29 mouse cellular contexts compared by ENCODE assay signal in genomic region chr19:53957513-53957912, GRCm38 (mm10). TPM values are rescaled to one million over a fixed set of nuclear protein-coding genes. Genes with fewer than 3 reads are reported as not detected.
DNase-seq lines count a peak whose midpoint lies in the region; ATAC-seq lines count a peak whose summit lies in the region.
"Had no signal": no experiment of that assay in that cellular context is flagged by ENCODE, and none has a peak within 500 bp of the region (broad histone marks: within the 10 kb centered on the region; RNA-seq: fewer than 3 reads in every experiment).

No protein-coding gene starts in this region.

- no peaks in the 10 kb centered on the region for H3K36me3 ChIP-seq in midbrain, embryonic 11.5 days (ENCODE audit: control insufficient read depth, insufficient read depth, low read length)
- H3K36me3 ChIP-seq in midbrain, embryonic 14.5 days (ENCODE audit: control insufficient read depth, insufficient read depth, low read length), result no peaks in the 10 kb centered on the region
- H3K36me3 ChIP-seq in liver, embryonic 13.5 days, result no peaks in the 10 kb centered on the region
- H3K36me3 ChIP-seq in liver, embryonic 16.5 days (ENCODE audit: control insufficient read depth, insufficient read depth), result no peaks in the 10 kb centered on the region
- H3K36me3 ChIP-seq: embryonic facial prominence, embryonic 13.5 days; hindbrain, embryonic 15.5 days had no signal

- H3K4me3 ChIP-seq in midbrain, embryonic 11.5 days (ENCODE audit: low read depth, low read length), result no peak overlapping the region
- no peak overlapping the region for H3K4me3 ChIP-seq in midbrain, embryonic 14.5 days (replicated peaks; ENCODE audit: low read depth, low read length)
- H3K4me3 ChIP-seq in liver, embryonic 13.5 days (replicated peaks), result no peak overlapping the region
- H3K4me3 ChIP-seq in liver, embryonic 16.5 days (ENCODE audit: low read depth, low read length), result no peak overlapping the region
- H3K4me3 ChIP-seq: embryonic facial prominence, embryonic 10.5 days; embryonic facial prominence, embryonic 13.5 days; erythroblast, embryonic 14.5 days; forebrain, embryonic 10.5 days; forebrain, embryonic 13.5 days; heart, adult 2 months; hindbrain, embryonic 12.5 days; hindbrain, embryonic 15.5 days had no signal

- no peaks in the 10 kb centered on the region for H3K27me3 ChIP-seq in midbrain, embryonic 11.5 days (ENCODE audit: control insufficient read depth, insufficient read depth, low read length)
- no peaks in the 10 kb centered on the region for H3K27me3 ChIP-seq in midbrain, embryonic 14.5 days (ENCODE audit: control insufficient read depth, insufficient read depth, low read length)
- no peaks in the 10 kb centered on the region for H3K27me3 ChIP-seq in liver, embryonic 13.5 days
- no peaks in the 10 kb centered on the region for H3K27me3 ChIP-seq in liver, embryonic 16.5 days (ENCODE audit: control insufficient read depth, insufficient read depth, low read depth, low read length)
- H3K27me3 ChIP-seq: CH12.LX; embryonic facial prominence, embryonic 13.5 days; forebrain, embryonic 13.5 days; hindbrain, embryonic 12.5 days; hindbrain, embryonic 15.5 days; Patski had no signal

- H3K27ac ChIP-seq in midbrain, embryonic 11.5 days (ENCODE audit: low read depth, low read length), result no peak overlapping the region
- no peak overlapping the region for H3K27ac ChIP-seq in midbrain, embryonic 14.5 days (replicated peaks; ENCODE audit: low read depth, low read length)
- no peak overlapping the region for H3K27ac ChIP-seq in liver, embryonic 13.5 days
- H3K27ac ChIP-seq in liver, embryonic 16.5 days (ENCODE audit: low read length), result no peak overlapping the region
- H3K27ac ChIP-seq: embryonic facial prominence, embryonic 10.5 days; embryonic facial prominence, embryonic 13.5 days; forebrain, embryonic 10.5 days; forebrain, embryonic 13.5 days; heart, adult 2 months; hindbrain, embryonic 12.5 days; hindbrain, embryonic 15.5 days had no signal

- WGBS in midbrain, embryonic 11.5 days, result 89% methylated on average over 2 of the region's 2 CpGs
- 94% methylated on average over 2 of the region's 2 CpGs for WGBS in midbrain, embryonic 14.5 days
- 70% methylated on average over 2 of the region's 2 CpGs for WGBS in liver, embryonic 13.5 days (ENCODE audit: insufficient replicate concordance)
- 79% methylated on average over 2 of the region's 2 CpGs for WGBS in liver, embryonic 16.5 days (ENCODE audit: insufficient replicate concordance)

- no peak for ATAC-seq in midbrain, embryonic 11.5 days (ENCODE audit: low FRiP score)
- ATAC-seq in midbrain, embryonic 14.5 days (ENCODE audit: low FRiP score, low TSS enrichment), result no peak
- peak; percentile 81 for ATAC-seq in liver, embryonic 13.5 days (ENCODE audit: low read depth)
- ATAC-seq in liver, embryonic 16.5 days (ENCODE audit: low read depth), result peak; percentile 71; the same call in 1 of the 2 replicates
- ATAC-seq: forebrain, embryonic 13.5 days; forebrain, embryonic 16.5 days; Patski had no signal

- H3K4me1 ChIP-seq in midbrain, embryonic 11.5 days (ENCODE audit: control insufficient read depth, insufficient read depth, low read length), result no peaks in the 10 kb centered on the region
- H3K4me1 ChIP-seq in midbrain, embryonic 14.5 days (ENCODE audit: control insufficient read depth, insufficient read depth, low read length), result no peaks in the 10 kb centered on the region
- peaks cover 22% of the 10 kb centered on the region for H3K4me1 ChIP-seq in liver, embryonic 13.5 days (replicated peaks)
- peaks cover 5% of the 10 kb centered on the region for H3K4me1 ChIP-seq in liver, embryonic 16.5 days (ENCODE audit: control insufficient read depth, low read depth, low read length)
- H3K4me1 ChIP-seq: hindbrain, embryonic 15.5 days had no signal

- peak; percentile 57 for DNase-seq in midbrain, embryonic 11.5 days (ENCODE audit: low spot score, missing footprints)
- no peak for DNase-seq in midbrain, embryonic 14.5 days
- no peak for DNase-seq in liver, embryonic 13.5 days
- no peak for DNase-seq in spleen, postnatal 4 days (ENCODE audit: low spot score in 2 of 2)
- no peak for DNase-seq in left cerebral cortex, adult 18-20 months (ENCODE audit: low spot score in 2 of 2)
- DNase-seq in right cerebral cortex, postnatal 4 days, result no peak
- DNase-seq: adrenal gland, postnatal 14 days; B cell, adult 2 months; cerebellum, adult 11 months; cerebellum, adult 2 months; cerebellum, postnatal 10 days; cerebellum, postnatal 36 days; embryo, embryonic 11 days; gastrocnemius, postnatal 10 days; gastrocnemius, postnatal 36 days; heart, adult 2 months had no signal

- H3K9ac ChIP-seq in midbrain, embryonic 11.5 days (ENCODE audit: low read length), result no peak overlapping the region
- no peak overlapping the region for H3K9ac ChIP-seq in midbrain, embryonic 14.5 days (replicated peaks; ENCODE audit: low read length)
- H3K9ac ChIP-seq in liver, embryonic 13.5 days, result no peak overlapping the region
- H3K9ac ChIP-seq in liver, embryonic 16.5 days (ENCODE audit: low read depth, low read length), result no peak overlapping the region
- H3K9ac ChIP-seq: embryonic facial prominence, embryonic 13.5 days; forebrain, embryonic 13.5 days; hindbrain, embryonic 12.5 days; hindbrain, embryonic 15.5 days had no signal

- H3K4me2 ChIP-seq in midbrain, embryonic 11.5 days, result no peak overlapping the region
- no peak overlapping the region for H3K4me2 ChIP-seq in midbrain, embryonic 14.5 days (ENCODE audit: low read length)
- no peak overlapping the region for H3K4me2 ChIP-seq in liver, embryonic 13.5 days
- no peak overlapping the region for H3K4me2 ChIP-seq in liver, embryonic 16.5 days (ENCODE audit: low read depth, low read length)
- H3K4me2 ChIP-seq: embryonic facial prominence, embryonic 13.5 days; forebrain, embryonic 13.5 days; heart, embryonic 11.5 days; hindbrain, embryonic 12.5 days; hindbrain, embryonic 15.5 days had no signal

- no peaks in the 10 kb centered on the region for H3K9me3 ChIP-seq in midbrain, embryonic 11.5 days (ENCODE audit: control insufficient read depth, low read length)
- no peaks in the 10 kb centered on the region for H3K9me3 ChIP-seq in midbrain, embryonic 14.5 days (ENCODE audit: control insufficient read depth, low read length)
- no peaks in the 10 kb centered on the region for H3K9me3 ChIP-seq in liver, embryonic 13.5 days (replicated peaks)
- no peaks in the 10 kb centered on the region for H3K9me3 ChIP-seq in liver, embryonic 16.5 days (replicated peaks; ENCODE audit: control insufficient read depth, low read length)
- H3K9me3 ChIP-seq: embryonic facial prominence, embryonic 10.5 days; embryonic facial prominence, embryonic 13.5 days; forebrain, embryonic 10.5 days; forebrain, embryonic 13.5 days; G1E; hindbrain, embryonic 12.5 days; hindbrain, embryonic 15.5 days had no signal

RNA-seq across cellular contexts. Expression of gene Bbip1, which starts 13.1 kb away (rescaled TPM):
- polyA plus RNA-seq in midbrain, embryonic 11.5 days (2014; fragmentation: Nextera tagmentation; extraction: Ambion mirVana), result 147 and 148 TPM in 2 replicates
- 134 and 163 TPM in 2 replicates for polyA plus RNA-seq in midbrain, embryonic 14.5 days (2014; fragmentation: Nextera tagmentation; extraction: Ambion mirVana)
- 58.6 and 66.2 TPM in 2 replicates for polyA plus RNA-seq in liver, embryonic 13.5 days (2015; fragmentation: Nextera tagmentation; extraction: Ambion mirVana)
- 33.8 and 40.1 TPM in 2 replicates for polyA plus RNA-seq in liver, embryonic 16.5 days (2015; fragmentation: Nextera tagmentation; extraction: Ambion mirVana)
- total RNA-seq in left cerebral cortex, adult 18-20 months (2021), result 10 to 100 TPM; 49.9 to 57.7 TPM

RNA-seq across cellular contexts. Expression of gene Shoc2, which starts 13.4 kb away (rescaled TPM):
- polyA plus RNA-seq in midbrain, embryonic 11.5 days (2014; fragmentation: Nextera tagmentation; extraction: Ambion mirVana), result 78.6 and 88.5 TPM in 2 replicates
- polyA plus RNA-seq in midbrain, embryonic 14.5 days (2014; fragmentation: Nextera tagmentation; extraction: Ambion mirVana), result 59.9 and 76.7 TPM in 2 replicates
- 17.1 and 23.4 TPM in 2 replicates for polyA plus RNA-seq in liver, embryonic 13.5 days (2015; fragmentation: Nextera tagmentation; extraction: Ambion mirVana)
- 16.6 TPM in 2 replicates for polyA plus RNA-seq in liver, embryonic 16.5 days (2015; fragmentation: Nextera tagmentation; extraction: Ambion mirVana)
- total RNA-seq in left cerebral cortex, adult 18-20 months (2021), result 10 to 100 TPM; 55.5 to 59.4 TPM

Comparison
In these comparisons a context has a peak if more than half of its experiments do, and no peak if none do; other contexts are left out.
1. ATAC-seq: peak in liver, embryonic 13.5 days (single experiment) and liver, embryonic 16.5 days (single experiment); none in midbrain, embryonic 11.5 days (single experiment) and midbrain, embryonic 14.5 days (single experiment).